8 mouse cellular contexts compared by ENCODE assay signal in the genomic region with DNA sequence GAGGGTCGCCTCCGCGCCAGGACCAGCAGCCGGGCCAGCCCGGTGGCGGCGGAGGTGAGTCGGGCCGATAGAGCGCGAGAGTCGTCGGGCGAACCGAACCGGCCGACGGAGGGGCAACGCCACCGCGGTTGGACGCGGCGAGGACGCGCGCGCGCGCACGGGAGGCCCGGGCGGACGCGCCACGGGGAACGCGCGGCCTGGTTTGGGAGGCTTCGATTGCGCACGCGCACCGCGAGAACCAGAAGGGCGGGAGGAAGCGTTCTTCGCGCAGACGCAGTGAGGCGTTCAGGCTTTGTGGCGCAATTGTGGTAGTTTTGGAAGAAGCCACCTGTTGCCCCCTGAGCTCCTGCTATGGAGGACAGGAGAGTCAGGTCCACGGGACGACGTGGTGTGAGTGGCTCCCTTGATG. TPM values are rescaled to one million over a fixed set of nuclear protein-coding genes. Genes with fewer than 3 reads are reported as not detected.
DNase-seq lines count a peak whose midpoint lies in the region; ATAC-seq and TF ChIP-seq lines count a peak whose summit lies in the region.

No protein-coding gene starts in this region.

- in situ Hi-C loops in ES-E14 (cut with MboI; ENCODE audit: low sequenced_read_pairs in 2 of 2, unreplicated experiment in 2 of 2): no loop called here

- peak overlapping the region; percentile 96 for H3K4me2 ChIP-seq in forebrain, embryonic 16.5 days (ENCODE audit: low read length)
- H3K4me2 ChIP-seq in lung, embryonic 14.5 days: peak overlapping the region; percentile 78

- DNase-seq in ES-E14 (ENCODE audit: low read depth, low spot score): peak; percentile 82
- DNase-seq in cerebellum, adult 11-12 months: peak; percentile 93
- peak; percentile 91 to 93 for DNase-seq in heart, postnatal 36 days
- peak; percentile 88 to 91 for DNase-seq in layer of hippocampus, adult 8-10 months (ENCODE audit: low spot score in 2 of 2)
- peak; percentile 95 for DNase-seq in lung, embryonic 14.5 days
- DNase-seq in testis, postnatal 14 days (ENCODE audit: low spot score): peak; percentile 92

- TF ChIP-seq CTCF in lung, embryonic 14.5 days (IDR thresholded peaks at IDR 0.05; ENCODE audit: low read depth): no peak

- H3K4me1 ChIP-seq in ES-E14 (ENCODE audit: control insufficient read depth in 2 of 2, insufficient read depth in 2 of 2, low read length in 2 of 2, poor library complexity in 1 of 2): peaks cover 2 to 3% of the 10 kb centered on the region in 2 experiments; a peak in 2 of 4 replicates
- peaks cover 27% of the 10 kb centered on the region for H3K4me1 ChIP-seq in forebrain, embryonic 16.5 days (replicated peaks; ENCODE audit: control insufficient read depth, insufficient read depth, low read length)
- peaks cover 8% of the 10 kb centered on the region; the same call in 1 of the 2 replicates for H3K4me1 ChIP-seq in lung, embryonic 14.5 days (ENCODE audit: insufficient read depth)

- no peaks in the 10 kb centered on the region for H3K9me3 ChIP-seq in ES-E14 (ENCODE audit: control insufficient read depth, insufficient read depth, low read depth, low read length)
- H3K9me3 ChIP-seq in forebrain, embryonic 16.5 days (ENCODE audit: control insufficient read depth, low read length): no peaks in the 10 kb centered on the region
- H3K9me3 ChIP-seq in lung, embryonic 14.5 days (ENCODE audit: low read depth, low read length): no peaks in the 10 kb centered on the region

- peaks cover 24% of the 10 kb centered on the region for H3K36me3 ChIP-seq in ES-E14 (ENCODE audit: control insufficient read depth, insufficient read depth, low read length, poor library complexity, severe bottlenecking)
- H3K36me3 ChIP-seq in forebrain, embryonic 16.5 days (ENCODE audit: control insufficient read depth, insufficient read depth): peaks cover 28% of the 10 kb centered on the region
- peaks cover 47% of the 10 kb centered on the region for H3K36me3 ChIP-seq in lung, embryonic 14.5 days (ENCODE audit: insufficient read depth)

- H3K9ac ChIP-seq in ES-E14 (ENCODE audit: insufficient read depth, low read depth, low read length, poor library complexity, severe bottlenecking): peak overlapping the region; percentile 97
- H3K9ac ChIP-seq in forebrain, embryonic 16.5 days (replicated peaks; ENCODE audit: low read depth, low read length): peak overlapping the region; percentile 89
- peak overlapping the region; percentile 99 for H3K9ac ChIP-seq in lung, embryonic 14.5 days

- H3K27ac ChIP-seq in ES-E14 (ENCODE audit: insufficient read depth, low read depth, low read length, poor library complexity, severe bottlenecking): peak overlapping the region; percentile 92
- peak overlapping the region; percentile 99 for H3K27ac ChIP-seq in forebrain, embryonic 16.5 days (ENCODE audit: low read length)
- H3K27ac ChIP-seq in lung, embryonic 14.5 days (ENCODE audit: low read depth): peak overlapping the region; percentile 99

- no peaks in the 10 kb centered on the region for H3K27me3 ChIP-seq in forebrain, embryonic 16.5 days (replicated peaks; ENCODE audit: control insufficient read depth, insufficient read depth, low read length)
- no peaks in the 10 kb centered on the region for H3K27me3 ChIP-seq in lung, embryonic 14.5 days (ENCODE audit: insufficient read depth, low read length)

- peak; percentile 0; the same call in 1 of the 2 replicates for ATAC-seq in forebrain, embryonic 16.5 days
- no peak for ATAC-seq in lung, embryonic 14.5 days (ENCODE audit: insufficient read depth)
- peak; percentile 17; the same call in 1 of the 2 replicates for ATAC-seq in neutrophil, adult 5-6 weeks (ENCODE audit: extremely low read depth, insufficient number of reproducible peaks, low FRiP score, poor library complexity, severe bottlenecking)

- intact Hi-C loops in heart, postnatal 36 days (cut with DNase I): loop anchor here (2.0 kb wide), 1 partner anchor 34 kb away; the partner anchor contains the start of gene Rasgrp2

- under 1% methylated on average over 55 of the region's 55 CpGs for WGBS in forebrain, embryonic 16.5 days
- WGBS in lung, embryonic 14.5 days: under 1% methylated on average over 55 of the region's 55 CpGs

- peak overlapping the region; percentile 88 to 89 for H3K4me3 ChIP-seq in ES-E14 (ENCODE audit: insufficient read depth in 1 of 2, low read depth in 1 of 2, low read length in 2 of 2, poor library complexity in 1 of 2, severe bottlenecking in 1 of 2)
- H3K4me3 ChIP-seq in forebrain, embryonic 16.5 days (replicated peaks; ENCODE audit: low read length): peak overlapping the region; percentile 96
- H3K4me3 ChIP-seq in lung, embryonic 14.5 days (ENCODE audit: low read depth, low read length): peak overlapping the region; percentile 99

TF ChIP-seq in ES-E14, 5 proteins besides CTCF, POLR2A, EP300 and RAD21:
- TF ChIP-seq ZC3H11A (IDR thresholded peaks at IDR 0.05; ENCODE audit: borderline replicate concordance, low read depth, low read length): no peak
- TF ChIP-seq HCFC1 (IDR thresholded peaks at IDR 0.05; ENCODE audit: borderline replicate concordance, insufficient read depth, low read length): peak; percentile 57; the same call in 1 of the 2 replicates

RNA-seq across cellular contexts. Expression of gene Sf1, which starts 0.8 kb away (rescaled TPM):
- 150 and 164 TPM in 2 replicates for total RNA-seq in ES-E14 (2012; rRNA removed)
- polyA plus RNA-seq in forebrain, embryonic 16.5 days (2015; fragmentation: Nextera tagmentation; extraction: Ambion mirVana): 122 and 127 TPM in 2 replicates
- total RNA-seq in heart, postnatal 36 days (2021): 100 to 1,000 TPM in 1 of 2 experiments, 10 to 100 TPM in 1; 89.4 to 101 TPM
- 100 to 1,000 TPM; 209 to 234 (median 222) TPM for total RNA-seq in layer of hippocampus, adult 8-10 months (2022)
- 177 and 200 TPM in 2 replicates for polyA plus RNA-seq in lung, embryonic 14.5 days (2014; fragmentation: Nextera tagmentation; extraction: Ambion mirVana)
- 370 and 400 TPM in 2 replicates for total RNA-seq in neutrophil, adult 5-6 weeks (2017)

RNA-seq across cellular contexts. Expression of gene Pygm, which starts 19.9 kb away (rescaled TPM):
- total RNA-seq in ES-E14 (2012; rRNA removed): 3.7 and 4.6 TPM in 2 replicates
- polyA plus RNA-seq in forebrain, embryonic 16.5 days (2015; fragmentation: Nextera tagmentation; extraction: Ambion mirVana): 2.4 and 2.8 TPM in 2 replicates
- total RNA-seq in heart, postnatal 36 days (2021): 1,000 to 10,000 TPM; 1,171 to 1,191 TPM
- total RNA-seq in layer of hippocampus, adult 8-10 months (2022): 10 to 100 TPM; 14.2 to 19.7 (median 19.0) TPM
- polyA plus RNA-seq in lung, embryonic 14.5 days (2014; fragmentation: Nextera tagmentation; extraction: Ambion mirVana): 6.1 and 9.3 TPM in 2 replicates
- 8.7 and 14.1 TPM in 2 replicates for total RNA-seq in neutrophil, adult 5-6 weeks (2017)

RNA-seq across cellular contexts. Expression of gene Map4k2, which starts 23.4 kb away (rescaled TPM):
- 29.4 and 43.6 TPM in 2 replicates for total RNA-seq in ES-E14 (2012; rRNA removed)
- 12.3 and 21.2 TPM in 2 replicates for polyA plus RNA-seq in forebrain, embryonic 16.5 days (2015; fragmentation: Nextera tagmentation; extraction: Ambion mirVana)
- total RNA-seq in heart, postnatal 36 days (2021): 10 to 100 TPM; 36.4 to 56.7 TPM
- 100 to 1,000 TPM in 2 of 4 experiments, 10 to 100 TPM in 2; 85.0 to 114 (median 103) TPM for total RNA-seq in layer of hippocampus, adult 8-10 months (2022)
- polyA plus RNA-seq in lung, embryonic 14.5 days (2014; fragmentation: Nextera tagmentation; extraction: Ambion mirVana): 13.4 and 22.2 TPM in 2 replicates
- total RNA-seq in neutrophil, adult 5-6 weeks (2017): 791 and 881 TPM in 2 replicates

RNA-seq across cellular contexts. Expression of gene Men1, which starts 29.5 kb away (rescaled TPM):
- total RNA-seq in ES-E14 (2012; rRNA removed): 60.4 and 65.6 TPM in 2 replicates
- polyA plus RNA-seq in forebrain, embryonic 16.5 days (2015; fragmentation: Nextera tagmentation; extraction: Ambion mirVana): 96.1 and 96.5 TPM in 2 replicates
- 10 to 100 TPM; 12.1 to 14.2 TPM for total RNA-seq in heart, postnatal 36 days (2021)
- total RNA-seq in layer of hippocampus, adult 8-10 months (2022): 10 to 100 TPM; 60.0 to 74.4 (median 63.5) TPM
- polyA plus RNA-seq in lung, embryonic 14.5 days (2014; fragmentation: Nextera tagmentation; extraction: Ambion mirVana): 60.3 and 68.6 TPM in 2 replicates
- 29.5 and 33.6 TPM in 2 replicates for total RNA-seq in neutrophil, adult 5-6 weeks (2017)

RNA-seq across cellular contexts. Expression of gene Rasgrp2, which starts 34.8 kb away (rescaled TPM):
- total RNA-seq in ES-E14 (2012; rRNA removed): 81.7 and 139 TPM in 2 replicates
- polyA plus RNA-seq in forebrain, embryonic 16.5 days (2015; fragmentation: Nextera tagmentation; extraction: Ambion mirVana): 48.8 and 60.8 TPM in 2 replicates
- total RNA-seq in heart, postnatal 36 days (2021): 10 to 100 TPM; 38.8 to 57.2 TPM
- total RNA-seq in layer of hippocampus, adult 8-10 months (2022): 10 to 100 TPM; 35.0 to 44.1 (median 40.9) TPM
- polyA plus RNA-seq in lung, embryonic 14.5 days (2014; fragmentation: Nextera tagmentation; extraction: Ambion mirVana): 34.8 and 35.1 TPM in 2 replicates
- total RNA-seq in neutrophil, adult 5-6 weeks (2017): 447 and 491 TPM in 2 replicates

Comparison
In these comparisons a context has a peak if more than half of its experiments do, and no peak if none do; other contexts are left out.
1. RNA of gene Pygm, which starts 19.9 kb away (total RNA-seq): 1,171 to 1,191 TPM in heart, postnatal 36 days; 14.2 to 19.7 TPM in layer of hippocampus, adult 8-10 months, 8.7 to 14.1 TPM in neutrophil, adult 5-6 weeks and 3.7 to 4.6 TPM in ES-E14; every median in the first group is over 10 times any median in the second.
2. Peak in every context shown above with its lines, with median percentiles within 50 percentile points of each other: DNase-seq, H3K27ac ChIP-seq, H3K4me3 ChIP-seq and H3K9ac ChIP-seq.